Mouse (Mus musculus) bone marrow macrophage, adult 2 months (primary cell): Measurements from ENCODE around the gene Dnaic2.

ENCODE experiments used
- CTCF ChIP-seq: IDR thresholded peaks from 2 replicates; pipeline ENCODE4 v1.5.1; 2012; ENCODE audit warnings: low read depth, mild to moderate bottlenecking, low read length, moderate library complexity
- POLR2A ChIP-seq: IDR thresholded peaks from 2 replicates; pipeline ENCODE4 v1.6.1; 2012; ENCODE audit warnings: mild to moderate bottlenecking, low read depth, low read length, borderline replicate concordance

GRCm38 (mm10) chr11:114789716-114790115 lies 62.5 kb downstream of the Dnaic2 start:
- TF ChIP-seq CTCF (no peak), POLR2A (no peak)
